Mouse (Mus musculus) MEL (cell line): ENCODE measurements at regions not wholly inside any gene's neighbourhood (a gene's known extent, or its start where the extent isn't known, plus 50 kb on each side); places are given as distances from the start of the nearest gene placed in this dataset.

Experiments
- DNase-seq: peaks from one replicate; pipeline ENCODE4 v3.0.0; 2011; ENCODE audit warnings: low read depth, low spot score
- H3K27ac ChIP-seq: 2 replicates; pipeline ENCODE4 v1.5.1; 2012; ENCODE audit warnings: low read depth, mild to moderate bottlenecking, control low read depth, low read length, moderate library complexity; ENCODE audit not compliant: control insufficient read depth
- H3K27me3 ChIP-seq, 2 experiments: fragments of 150-350 bp in 1 of 2; sonication (generic) in 1 of 2; 2 replicates each; pipeline ENCODE4 v1.6.1; 2012; ENCODE audit warnings: low read length in 2 of 2, mild to moderate bottlenecking in 2 of 2, improper control_type of control experiment in 1 of 2, moderate library complexity in 1 of 2; ENCODE audit not compliant: insufficient read depth in 2 of 2, control insufficient read depth in 1 of 2
- H3K36me3 ChIP-seq, 2 experiments: 2 replicates each; pipeline ENCODE4 v1.6.1; 2012 to 2014; ENCODE audit warnings: low read length in 2 of 2, improper control_type of control experiment in 1 of 2, inconsistent platforms in 1 of 2, mild to moderate bottlenecking in 1 of 2; ENCODE audit not compliant: insufficient read depth in 2 of 2, control insufficient read depth in 1 of 2
- H3K4me1 ChIP-seq, 2 experiments: fragments of 150-350 bp in 1 of 2; sonication (generic) in 1 of 2; 2 replicates each; pipeline ENCODE4 v1.6.1; 2012; ENCODE audit warnings: low read length in 2 of 2, improper control_type of control experiment in 1 of 2, mild to moderate bottlenecking in 1 of 2; ENCODE audit not compliant: insufficient read depth in 2 of 2, control insufficient read depth in 1 of 2
- H3K4me3 ChIP-seq, 2 experiments: fragments of 150-350 bp in 1 of 2; sonication (generic) in 1 of 2; 2 replicates each; pipeline ENCODE4 v1.5.1; 2012; ENCODE audit warnings: low read depth in 2 of 2, low read length in 2 of 2, mild to moderate bottlenecking in 2 of 2, moderate library complexity in 2 of 2, control low read depth in 1 of 2, improper control_type of control experiment in 1 of 2; ENCODE audit not compliant: control insufficient read depth in 1 of 2, insufficient read depth in 1 of 2
- H3K79me2 ChIP-seq: 2 replicates; pipeline ENCODE4 v1.6.1; 2012; ENCODE audit warnings: mild to moderate bottlenecking, low read length, moderate library complexity; ENCODE audit not compliant: control insufficient read depth, poor library complexity, insufficient read depth
- H3K9ac ChIP-seq: 2 replicates; pipeline ENCODE4 v1.6.1; 2012; ENCODE audit warnings: low read depth, mild to moderate bottlenecking, control low read depth, low read length, moderate library complexity; ENCODE audit not compliant: control insufficient read depth, poor library complexity, severe bottlenecking
- H3K9me3 ChIP-seq: fragments of 150-350 bp; sonication (generic); replicated peaks from 2 replicates; pipeline ENCODE4 v1.6.1; 2012; ENCODE audit warnings: mild to moderate bottlenecking, low read length, improper control_type of control experiment, moderate library complexity; ENCODE audit not compliant: insufficient read depth
- BHLHE40 ChIP-seq: IDR thresholded peaks from 2 replicates; pipeline ENCODE4 v1.6.1; 2012; ENCODE audit warnings: low read depth, mild to moderate bottlenecking, inconsistent platforms, low read length, improper control_type of control experiment, borderline replicate concordance
- CTCF ChIP-seq, 3 experiments: IDR thresholded peaks in 2 of 3; conservative IDR thresholded peaks in 1 of 3; 2 replicates each; pipeline ENCODE4 v1.5.1; 2011 to 2012; ENCODE audit warnings: low read length in 3 of 3, low read depth in 2 of 3, mild to moderate bottlenecking in 2 of 3, improper control_type of control experiment in 1 of 3, inconsistent platforms in 1 of 3, mixed read lengths in 1 of 3, moderate library complexity in 1 of 3; ENCODE audit not compliant: control insufficient read depth in 1 of 3, insufficient read depth in 1 of 3, poor library complexity in 1 of 3, severe bottlenecking in 1 of 3
- E2F4 ChIP-seq: IDR thresholded peaks from 2 replicates; pipeline ENCODE4 v1.6.1; 2011; ENCODE audit warnings: low read depth, low read length, improper control_type of control experiment, borderline replicate concordance
- ETS1 ChIP-seq: IDR thresholded peaks from 2 replicates; pipeline ENCODE4 v1.6.1; 2012; ENCODE audit warnings: low read depth, mild to moderate bottlenecking, inconsistent platforms, low read length, improper control_type of control experiment, moderate library complexity
- GABPA ChIP-seq: IDR thresholded peaks from 2 replicates; pipeline ENCODE4 v1.6.1; 2012; ENCODE audit warnings: low read depth, mild to moderate bottlenecking, inconsistent platforms, low read length, improper control_type of control experiment, moderate library complexity
- GATA1 ChIP-seq: IDR thresholded peaks from 2 replicates; pipeline ENCODE4 v1.6.1; 2011; ENCODE audit warnings: low read depth, low read length, improper control_type of control experiment
- JUND ChIP-seq: IDR thresholded peaks from 2 replicates; pipeline ENCODE4 v1.6.1; 2011; ENCODE audit warnings: low read depth, mild to moderate bottlenecking, improper control_type of control experiment, low read length
- KAT2A ChIP-seq: conservative IDR thresholded peaks from 2 replicates; pipeline ENCODE4 v1.6.1; 2012; ENCODE audit warnings: low read depth, low read length, improper control_type of control experiment, inconsistent platforms
- MAFK ChIP-seq: IDR thresholded peaks from 2 replicates; pipeline ENCODE4 v1.6.1; 2011; ENCODE audit warnings: low read depth, mild to moderate bottlenecking, low read length, improper control_type of control experiment, borderline replicate concordance
- MYB ChIP-seq: IDR thresholded peaks from 2 replicates; pipeline ENCODE4 v1.6.1; 2011; ENCODE audit warnings: mild to moderate bottlenecking, low read depth, low read length, improper control_type of control experiment
- NELFE ChIP-seq: IDR thresholded peaks from 2 replicates; pipeline ENCODE4 v1.6.1; 2011; ENCODE audit warnings: low read depth, low read length, improper control_type of control experiment
- POLR2AphosphoS2 ChIP-seq: IDR thresholded peaks from 2 replicates; pipeline ENCODE4 v1.6.1; 2011; ENCODE audit warnings: low read length, improper control_type of control experiment
- POLR2AphosphoS5 ChIP-seq: IDR thresholded peaks from 2 replicates; pipeline ENCODE4 v1.6.1; 2012; ENCODE audit warnings: low read depth, borderline replicate concordance, mild to moderate bottlenecking, inconsistent platforms, low read length, moderate library complexity, mixed read lengths
- RAD21 ChIP-seq: IDR thresholded peaks from 2 replicates; pipeline ENCODE4 v1.6.1; 2011; ENCODE audit warnings: mild to moderate bottlenecking, low read depth, low read length, improper control_type of control experiment
- SMC3 ChIP-seq: IDR thresholded peaks from 2 replicates; pipeline ENCODE4 v1.6.1; 2011; ENCODE audit warnings: low read depth, low read length, improper control_type of control experiment
- UBTF ChIP-seq: IDR thresholded peaks from 2 replicates; pipeline ENCODE4 v1.6.1; 2012; ENCODE audit warnings: low read depth, mild to moderate bottlenecking, inconsistent platforms, low read length, improper control_type of control experiment, moderate library complexity, borderline replicate concordance; ENCODE audit not compliant: insufficient read depth
- USF2 ChIP-seq, 2 experiments: IDR thresholded peaks; 2 replicates each; pipeline ENCODE4 v1.6.1; 2011 to 2012; ENCODE audit warnings: improper control_type of control experiment in 2 of 2, low read length in 2 of 2, borderline replicate concordance in 1 of 2, inconsistent platforms in 1 of 2, low read depth in 1 of 2, mild to moderate bottlenecking in 1 of 2; ENCODE audit not compliant: insufficient read depth in 1 of 2
- ZC3H11A ChIP-seq: IDR thresholded peaks from 2 replicates; pipeline ENCODE4 v1.6.1; 2012; ENCODE audit warnings: low read depth, mild to moderate bottlenecking, inconsistent platforms, low read length, improper control_type of control experiment
- ZNF384 ChIP-seq: IDR thresholded peaks from 2 replicates; pipeline ENCODE4 v1.6.1; 2012; ENCODE audit warnings: low read depth, mild to moderate bottlenecking, inconsistent platforms, low read length, improper control_type of control experiment

GRCm38 (mm10) chr12:7909746-7910360 lies 67.6 kb upstream of the Apob start:
- no peak for DNase-seq
- Histone ChIP-seq H3K79me2 (no peaks in the 10 kb centered on the region), H3K9ac (no peak overlapping the region), H3K9me3 (no peaks in the 10 kb centered on the region), H3K27me3 (no peaks in the 10 kb centered on the region; a peak in 1 of 4 replicates), H3K36me3 (no peaks in the 10 kb centered on the region), H3K4me1 (no peaks in the 10 kb centered on the region), H3K27ac (no peak overlapping the region), H3K4me3 (no peak overlapping the region)
- TF ChIP-seq MYB: no peak
- TF ChIP-seq POLR2AphosphoS2: no peak
- TF ChIP-seq SMC3: no peak
- TF ChIP-seq GABPA: no peak
- TF ChIP-seq ZC3H11A: no peak
- TF ChIP-seq ETS1: no peak
- no peak for TF ChIP-seq GATA1
- TF ChIP-seq RAD21: no peak
- no peak for TF ChIP-seq BHLHE40
- TF ChIP-seq NELFE: no peak
- TF ChIP-seq E2F4: no peak

- H3K4me3 ChIP-seq: no peak overlapping the region
- TF ChIP-seq KAT2A (no peak), UBTF (no peak), USF2 (IDR thresholded peaks at IDR 0.05; ENCODE audit: borderline replicate concordance in 1 of 2, insufficient read depth in 1 of 2, low read depth in 1 of 2, low read length in 2 of 2) (no peak), GABPA (no peak), MAFK (no peak), ZNF384 (no peak), E2F4 (no peak), POLR2AphosphoS5 (no peak), JUND (no peak), CTCF (IDR thresholded peaks at IDR 0.05 in 2 of 3, conservative IDR thresholded peaks at IDR 0.05 in 1 of 3; ENCODE audit: control insufficient read depth in 1 of 3, insufficient read depth in 1 of 3, low read depth in 2 of 3, low read length in 3 of 3, poor library complexity in 1 of 3, severe bottlenecking in 1 of 3) (no peak)
- TF ChIP-seq, all 39 proteins: peak for 0
- no peak for DNase-seq
- Histone ChIP-seq H3K36me3 (no peaks in the 10 kb centered on the region), H3K27me3 (no peaks in the 10 kb centered on the region; a peak in 1 of 4 replicates), H3K79me2 (no peaks in the 10 kb centered on the region), H3K27ac (no peak overlapping the region), H3K9ac (no peak overlapping the region), H3K9me3 (no peaks in the 10 kb centered on the region), H3K4me1 (no peaks in the 10 kb centered on the region)
Measured at GRCm38 (mm10) chr12:7910509-7910908, 66.9 kb upstream of the Apob start.
